Mouse (Mus musculus): ENCODE measurements around the gene 3425401B19Rik.

3425401B19Rik gene

GRCm38 (mm10) chr14:32685124-32685826, at the start of gene 3425401B19Rik:
Gene 3425401B19Rik, minus strand, starts transcription at chr14:32685293.
- no peak for DNase-seq (ENCODE audit: low spot score in 2 of 2)

- no peak for DNase-seq (ENCODE audit: low spot score in 2 of 2)
These were observed 47.9 kb upstream of the 3425401B19Rik start for GRCm38 (mm10) chr14:32732961-32733360.

GRCm38 (mm10) chr14:32726864-32727263, 41.8 kb upstream of the 3425401B19Rik start:
- no peak for DNase-seq (ENCODE audit: low spot score in 2 of 2)

- DNase-seq (ENCODE audit: low spot score in 2 of 2): no peak
These were observed 36.4 kb upstream of the 3425401B19Rik start for GRCm38 (mm10) chr14:32721461-32721860.

- DNase-seq (ENCODE audit: low spot score in 2 of 2): no peak
These were observed 31.8 kb upstream of the 3425401B19Rik start for GRCm38 (mm10) chr14:32716763-32717439.

- no peak for DNase-seq (ENCODE audit: low spot score in 2 of 2)
These were observed 30.4 kb upstream of the 3425401B19Rik start for GRCm38 (mm10) chr14:32715489-32715888.

GRCm38 (mm10) chr14:32715076-32715475, 30.0 kb upstream of the 3425401B19Rik start:
- no peak for DNase-seq (ENCODE audit: low spot score in 2 of 2)

- DNase-seq (ENCODE audit: low spot score in 2 of 2): no peak
These were observed 24.8 kb upstream of the 3425401B19Rik start for GRCm38 (mm10) chr14:32709861-32710260.

GRCm38 (mm10) chr14:32708756-32709155, 23.7 kb upstream of the 3425401B19Rik start:
- no peak for DNase-seq (ENCODE audit: low spot score in 2 of 2)

GRCm38 (mm10) chr14:32707938-32708337, 22.8 kb upstream of the 3425401B19Rik start:
- no peak for DNase-seq (ENCODE audit: low spot score in 2 of 2)

- DNase-seq (ENCODE audit: low spot score in 2 of 2): no peak
These were observed 15.9 kb upstream of the 3425401B19Rik start for GRCm38 (mm10) chr14:32700972-32701371.

- no peak for DNase-seq (ENCODE audit: low spot score in 2 of 2)
These were observed 13.5 kb upstream of the 3425401B19Rik start for GRCm38 (mm10) chr14:32698556-32698955.

GRCm38 (mm10) chr14:32697774-32698173, 12.7 kb upstream of the 3425401B19Rik start:
- no peak for DNase-seq (ENCODE audit: low spot score in 2 of 2)

GRCm38 (mm10) chr14:32696344-32696743, 11.3 kb upstream of the 3425401B19Rik start:
- DNase-seq (ENCODE audit: low spot score in 2 of 2): no peak

- DNase-seq (ENCODE audit: low spot score in 2 of 2): no peak
These were observed 10.8 kb upstream of the 3425401B19Rik start for GRCm38 (mm10) chr14:32695906-32696305.

- DNase-seq (ENCODE audit: low spot score in 2 of 2): no peak
These were observed 373 bp downstream of the 3425401B19Rik start for GRCm38 (mm10) chr14:32684735-32685105.

- DNase-seq (ENCODE audit: low spot score in 2 of 2): no peak
These were observed 935 bp downstream of the 3425401B19Rik start for GRCm38 (mm10) chr14:32683982-32684734.

GRCm38 (mm10) chr14:32683251-32683838, 1.7 kb downstream of the 3425401B19Rik start:
- DNase-seq (ENCODE audit: low spot score in 2 of 2): no peak

GRCm38 (mm10) chr14:32682536-32682935, 2.6 kb downstream of the 3425401B19Rik start:
- DNase-seq (ENCODE audit: low spot score in 2 of 2): no peak

GRCm38 (mm10) chr14:32681603-32682002, 3.5 kb downstream of the 3425401B19Rik start:
- no peak for DNase-seq (ENCODE audit: low spot score in 2 of 2)

- no peak for DNase-seq (ENCODE audit: low spot score in 2 of 2)
These were observed 6.5 kb downstream of the 3425401B19Rik start for GRCm38 (mm10) chr14:32678565-32678964.

GRCm38 (mm10) chr14:32673178-32673577, 11.9 kb downstream of the 3425401B19Rik start:
- no peak for DNase-seq (ENCODE audit: low spot score in 2 of 2)
